Mouse (Mus musculus): ENCODE results near the gene Ube2d3. TPM values are rescaled to one million over a fixed set of nuclear protein-coding genes. Genes with fewer than 3 reads are reported as not detected.
"Not testable (repeated sequence)": the region's sequence is repeated elsewhere in the genome, so short reads cannot be mapped to it uniquely, and the experiment has no call there.

Ube2d3 gene
- polyA plus RNA-seq, 1 experiment from 2014 or later, result 494 TPM

DNA sequence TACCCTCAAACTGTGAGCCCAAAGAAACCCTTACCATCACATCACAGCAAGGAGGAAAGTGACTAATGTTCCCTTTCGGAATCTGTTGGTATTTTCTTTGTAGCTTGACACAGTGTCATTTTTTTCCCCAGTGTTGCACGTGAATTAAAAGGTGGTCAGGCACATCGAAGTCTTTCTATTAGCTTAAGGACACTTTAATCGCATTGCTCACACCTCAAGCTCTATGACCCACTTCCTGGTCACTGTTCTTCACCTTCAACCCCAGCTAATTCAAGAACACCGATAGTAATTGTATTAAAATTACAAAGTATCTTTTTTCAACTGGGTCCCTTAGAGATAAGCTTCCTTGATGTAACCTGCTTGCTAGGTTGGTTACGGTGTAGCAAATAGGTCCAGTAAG, 42.8 kb downstream of the Ube2d3 start:
- 89% methylated on average over 6 of the region's 6 CpGs for WGBS
- no peak overlapping the region for H3K27ac ChIP-seq
- H3K4me2 ChIP-seq (replicated peaks), result no peak overlapping the region
- no peak overlapping the region for H3K4me3 ChIP-seq
- ATAC-seq (ENCODE audit: low FRiP score, low read depth), result no peak
- H3K9ac ChIP-seq, result no peak overlapping the region
- H3K4me1 ChIP-seq, result peaks cover 7% of the 10 kb centered on the region
- H3K27me3 ChIP-seq (replicated peaks), result no peaks in the 10 kb centered on the region; the same call in 1 of the 2 replicates
- no peaks in the 10 kb centered on the region for H3K9me3 ChIP-seq
- H3K36me3 ChIP-seq, result no peaks in the 10 kb centered on the region

DNA sequence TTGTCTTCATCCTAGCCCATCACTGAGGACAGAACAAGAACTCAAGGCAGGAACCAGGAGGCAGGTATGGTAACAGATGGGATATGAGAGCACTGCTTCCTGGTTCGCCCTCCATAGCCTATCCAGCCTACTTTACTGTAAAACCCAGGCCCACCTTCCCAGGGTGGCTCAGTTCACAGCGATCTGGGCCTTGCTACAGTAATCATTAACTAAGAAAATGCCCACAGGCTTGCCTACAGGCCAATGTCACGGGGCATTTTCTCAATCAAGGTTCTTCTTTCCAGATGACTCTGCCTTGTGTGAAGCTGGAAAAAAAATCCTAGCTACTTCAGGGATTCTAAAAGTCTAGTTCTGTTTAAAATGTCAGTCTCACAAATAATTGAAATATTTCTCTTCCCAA, 43.7 kb downstream of the Ube2d3 start:
- 83% methylated on average over 3 of the region's 3 CpGs for WGBS
- peaks cover 7% of the 10 kb centered on the region for H3K4me1 ChIP-seq
- H3K4me3 ChIP-seq, result no peak overlapping the region

DNA sequence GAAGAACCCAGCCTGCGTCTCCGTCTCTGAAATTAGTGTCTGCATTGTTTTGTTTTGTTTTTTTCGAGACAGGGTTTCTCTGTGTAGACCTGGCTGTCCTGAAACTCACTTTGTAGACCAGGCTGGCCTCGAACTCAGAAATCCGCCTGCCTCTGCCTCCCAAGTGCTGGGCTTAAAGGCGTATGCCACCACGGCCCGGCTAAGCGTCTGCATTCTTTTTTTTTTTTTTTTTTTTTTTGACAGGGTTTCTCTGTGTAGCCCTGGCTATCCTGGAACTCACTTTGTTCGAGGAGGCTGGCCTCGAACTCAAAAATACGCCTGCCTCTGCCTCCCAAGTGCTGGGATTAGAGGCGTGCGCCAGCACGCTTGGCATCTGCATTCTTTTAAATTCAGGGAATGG, 46.7 kb downstream of the Ube2d3 start:
- not testable (repeated sequence) for H3K4me1 ChIP-seq; H3K27ac ChIP-seq; H3K4me3 ChIP-seq; ATAC-seq (ENCODE audit: low FRiP score, low read depth); H3K27me3 ChIP-seq (replicated peaks); H3K9ac ChIP-seq; H3K9me3 ChIP-seq; H3K36me3 ChIP-seq
- peak overlapping the region; percentile 94 for H3K4me2 ChIP-seq (replicated peaks)
- 89% methylated on average over 15 of the region's 15 CpGs for WGBS

More for the DNA sequence above, 43.7 kb downstream of the Ube2d3 start:
- Histone ChIP-seq H3K9me3 (no peaks in the 10 kb centered on the region), H3K27me3 (replicated peaks) (no peaks in the 10 kb centered on the region; the same call in 1 of the 2 replicates), H3K4me2 (replicated peaks) (no peak overlapping the region), H3K36me3 (no peaks in the 10 kb centered on the region), H3K27ac (no peak overlapping the region), H3K9ac (no peak overlapping the region)
- ATAC-seq (ENCODE audit: low FRiP score, low read depth), result no peak

DNA sequence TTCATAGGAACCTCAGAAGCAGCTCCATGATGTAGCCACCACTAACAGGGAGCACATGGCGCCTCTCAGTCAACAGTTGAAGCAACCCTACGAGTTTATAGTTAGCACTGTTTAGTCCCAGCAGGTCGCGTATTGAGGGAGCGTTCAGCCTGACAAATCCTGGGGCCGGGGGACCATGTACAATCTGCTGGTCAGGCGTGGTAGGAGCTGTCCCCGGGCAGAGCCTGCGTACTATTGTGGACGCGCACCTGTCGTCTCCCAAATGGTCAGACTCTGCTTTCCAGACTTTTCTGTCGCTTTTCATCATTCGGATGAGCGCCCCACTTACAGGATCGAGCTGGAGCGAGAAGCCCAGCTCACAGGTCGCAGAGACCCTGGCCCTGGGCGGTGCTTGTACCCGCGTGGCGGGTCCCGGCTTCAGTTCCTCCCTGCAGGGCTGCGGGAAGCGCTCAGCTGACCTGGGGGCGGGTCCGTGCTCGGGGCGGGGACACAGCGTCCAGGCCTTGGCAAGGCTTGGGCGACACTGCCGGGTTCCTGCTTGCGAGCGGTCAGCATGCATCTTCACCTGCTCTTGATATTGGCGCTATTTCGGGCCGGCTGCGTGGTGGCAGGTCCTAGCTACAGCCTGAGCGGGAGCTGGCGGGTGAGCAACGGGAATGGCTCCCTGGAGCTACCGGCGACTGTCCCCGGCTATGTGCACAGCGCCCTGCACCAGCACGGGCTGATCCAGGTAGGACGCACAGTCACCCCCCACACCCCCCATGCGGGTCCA, 47.4 kb downstream of the Ube2d3 start, which contains the start of gene Manba:
Manba (plus strand) TSS at position 484 of the 772 bp plus-strand sequence.
- Histone ChIP-seq H3K27me3 (replicated peaks) (no peaks in the 10 kb centered on the region; the same call in 1 of the 2 replicates), H3K4me1 (peaks cover 7% of the 10 kb centered on the region), H3K4me2 (replicated peaks) (peak within 1 kb of the TSS; percentile 94), H3K9ac (peak within 1 kb of the TSS; percentile 60), H3K36me3 (no peaks in the 10 kb centered on the region), H3K9me3 (no peaks in the 10 kb centered on the region), H3K27ac (no peak within 1 kb of the TSS), H3K4me3 (peak within 1 kb of the TSS; percentile 57)
- peak; percentile 93 for ATAC-seq (ENCODE audit: low FRiP score, low read depth)
- WGBS, result 2% methylated on average over 48 of the region's 48 CpGs

DNA sequence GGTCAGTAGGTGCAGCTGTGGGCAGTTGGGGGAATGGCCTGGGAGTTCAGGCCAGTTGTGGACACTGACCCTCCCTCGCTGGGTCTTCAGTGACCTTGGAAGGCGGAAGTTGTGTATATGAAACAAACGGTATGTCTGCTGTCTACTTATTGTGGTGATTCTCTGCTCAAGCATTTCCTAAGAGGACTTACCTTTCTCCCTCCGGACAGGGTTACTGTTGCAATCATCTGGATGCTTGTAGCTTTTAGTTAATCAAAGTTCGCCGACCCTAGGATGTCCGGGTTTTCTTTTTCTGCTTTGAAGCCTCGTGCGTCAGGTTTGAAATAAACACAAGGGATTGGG, 47.9 kb downstream of the Ube2d3 start:
- no peak for ATAC-seq (ENCODE audit: low FRiP score, low read depth)
- Histone ChIP-seq H3K9ac (peak overlapping the region; percentile 60), H3K4me2 (replicated peaks) (peak overlapping the region; percentile 94), H3K9me3 (no peaks in the 10 kb centered on the region), H3K27ac (no peak overlapping the region), H3K36me3 (no peaks in the 10 kb centered on the region), H3K4me3 (peak overlapping the region; percentile 57), H3K4me1 (peaks cover 7% of the 10 kb centered on the region), H3K27me3 (replicated peaks) (no peaks in the 10 kb centered on the region; the same call in 1 of the 2 replicates)
- WGBS, result 26% methylated on average over 9 of the region's 9 CpGs

DNA sequence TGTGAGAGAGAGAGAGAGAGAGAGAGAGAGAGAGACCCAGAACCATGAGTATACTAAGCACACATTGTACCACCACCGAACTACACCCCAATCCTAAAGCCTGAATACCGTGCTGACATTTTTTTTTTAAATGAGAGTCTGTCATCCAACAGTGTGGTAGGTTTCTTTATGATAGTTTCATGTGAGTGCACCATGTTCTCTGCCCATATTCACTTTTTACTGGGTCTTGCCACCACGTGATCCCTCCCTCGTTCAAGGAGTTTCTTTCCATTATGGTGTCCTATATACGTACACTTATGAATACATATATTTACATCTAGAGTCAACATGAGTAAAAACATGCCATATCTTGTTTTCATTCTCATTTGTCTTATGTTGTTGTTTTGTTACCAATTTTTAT, 48.4 kb downstream of the Ube2d3 start:
- H3K4me2 ChIP-seq (replicated peaks), result peak overlapping the region; percentile 94
- H3K27me3 ChIP-seq (replicated peaks), result no peaks in the 10 kb centered on the region; the same call in 1 of the 2 replicates
- H3K36me3 ChIP-seq, result no peaks in the 10 kb centered on the region
- H3K9me3 ChIP-seq, result no peaks in the 10 kb centered on the region
- no peak overlapping the region for H3K27ac ChIP-seq
- H3K4me1 ChIP-seq, result peaks cover 7% of the 10 kb centered on the region
- H3K4me3 ChIP-seq, result no peak overlapping the region; the same call in 1 of the 2 replicates
- ATAC-seq (ENCODE audit: low FRiP score, low read depth), result no peak
- WGBS, result 85% methylated on average over 5 of the region's 5 CpGs
- H3K9ac ChIP-seq, result no peak overlapping the region

DNA sequence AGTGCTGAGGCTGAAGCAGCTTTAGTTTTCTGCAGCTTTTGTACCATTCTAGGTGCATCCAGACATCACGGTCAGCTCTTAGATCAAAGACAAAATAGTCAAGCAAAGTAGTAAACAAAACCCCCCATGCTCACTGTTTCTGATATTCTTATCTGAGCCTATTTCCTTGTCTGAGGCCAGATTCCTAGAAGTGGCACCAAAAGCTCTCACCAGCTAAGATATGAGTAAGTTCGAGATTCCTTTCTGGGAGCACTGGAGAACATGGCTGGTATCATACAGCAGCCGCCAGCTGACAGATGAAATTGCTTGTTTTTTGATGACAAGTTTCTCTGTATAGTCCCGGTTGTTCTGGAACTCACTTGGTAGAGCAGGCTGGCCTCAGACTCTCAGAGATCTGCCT, 49.9 kb downstream of the Ube2d3 start:
- Histone ChIP-seq H3K36me3 (no peaks in the 10 kb centered on the region), H3K9ac (no peak overlapping the region), H3K27ac (no peak overlapping the region), H3K27me3 (replicated peaks) (no peaks in the 10 kb centered on the region; the same call in 1 of the 2 replicates), H3K4me3 (no peak overlapping the region), H3K4me2 (replicated peaks) (no peak overlapping the region), H3K9me3 (no peaks in the 10 kb centered on the region), H3K4me1 (peaks cover 7% of the 10 kb centered on the region)
- no peak for ATAC-seq (ENCODE audit: low FRiP score, low read depth)
- WGBS, result 91% methylated on average over 4 of the region's 4 CpGs

DNA sequence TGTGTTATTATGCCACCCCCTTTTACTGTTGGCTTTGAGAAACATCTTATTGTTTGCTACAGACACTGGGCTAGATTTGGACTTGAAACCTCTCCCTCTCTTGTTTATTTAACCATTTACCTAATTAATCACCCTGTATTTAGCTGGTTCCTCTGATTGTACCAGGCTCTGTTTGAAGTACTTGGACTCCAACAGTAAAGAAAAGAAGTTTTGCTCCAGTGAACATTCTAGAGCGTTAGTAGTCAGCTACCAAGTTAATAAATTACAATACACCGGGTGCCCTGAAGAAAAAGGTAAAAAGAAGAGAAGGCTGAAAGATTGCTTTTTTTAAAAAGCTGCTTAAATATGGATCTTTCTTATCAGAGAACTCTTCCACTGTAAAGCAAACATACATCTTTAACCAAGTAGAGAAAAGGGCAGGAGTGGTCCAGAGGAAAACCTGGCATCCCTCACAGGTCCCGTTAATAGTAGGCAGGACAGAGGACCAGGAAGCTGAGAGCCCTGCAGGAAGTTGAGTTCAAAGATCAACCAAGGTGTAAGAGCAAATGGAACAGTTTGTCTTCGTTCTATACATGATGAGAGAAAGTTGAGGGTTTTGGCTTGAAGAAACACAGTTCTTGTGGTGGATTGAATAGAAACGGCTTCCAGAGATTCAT, 52.0 kb downstream of the Ube2d3 start:
- H3K9me3 ChIP-seq, result no peaks in the 10 kb centered on the region
- no peaks in the 10 kb centered on the region for H3K36me3 ChIP-seq
- no peaks in the 10 kb centered on the region; the same call in 1 of the 2 replicates for H3K27me3 ChIP-seq (replicated peaks)
- no peak overlapping the region for H3K9ac ChIP-seq
- no peak overlapping the region for H3K4me3 ChIP-seq
- H3K4me2 ChIP-seq (replicated peaks), result no peak overlapping the region
- peaks cover 7% of the 10 kb centered on the region for H3K4me1 ChIP-seq
- ATAC-seq (ENCODE audit: low FRiP score, low read depth), result no peak
- no peak overlapping the region for H3K27ac ChIP-seq
- 84% methylated on average over 5 of the region's 5 CpGs for whole genome bisulfite sequencing

DNA sequence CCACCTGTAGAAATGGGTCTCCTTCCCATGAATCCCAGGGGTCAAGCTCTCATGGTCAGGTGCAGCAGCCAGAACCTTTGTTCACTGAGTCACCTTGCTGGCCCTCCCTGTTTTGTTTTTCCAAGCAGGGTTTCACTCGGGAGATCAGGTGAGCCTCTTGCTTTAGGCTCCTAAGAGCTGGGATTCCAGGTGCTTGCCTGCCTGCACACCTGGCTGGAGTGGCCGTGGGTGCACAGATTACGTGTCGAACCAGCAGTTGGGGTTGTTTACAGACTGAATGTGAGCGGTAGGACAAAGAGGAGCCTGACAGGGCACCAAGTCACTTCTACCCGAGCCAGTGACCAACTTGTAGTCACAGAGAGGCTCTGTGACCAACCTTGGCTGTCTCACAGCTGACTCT, 53.2 kb downstream of the Ube2d3 start:
- ATAC-seq (ENCODE audit: low FRiP score, low read depth), result no peak
- H3K9ac ChIP-seq, result no peak overlapping the region
- H3K36me3 ChIP-seq, result no peaks in the 10 kb centered on the region
- 84% methylated on average over 6 of the region's 6 CpGs for WGBS
- no peak overlapping the region for H3K27ac ChIP-seq
- no peaks in the 10 kb centered on the region for H3K27me3 ChIP-seq (replicated peaks)
- no peaks in the 10 kb centered on the region for H3K4me1 ChIP-seq
- H3K9me3 ChIP-seq, result no peaks in the 10 kb centered on the region
- no peak overlapping the region for H3K4me2 ChIP-seq (replicated peaks)
- no peak overlapping the region for H3K4me3 ChIP-seq

DNA sequence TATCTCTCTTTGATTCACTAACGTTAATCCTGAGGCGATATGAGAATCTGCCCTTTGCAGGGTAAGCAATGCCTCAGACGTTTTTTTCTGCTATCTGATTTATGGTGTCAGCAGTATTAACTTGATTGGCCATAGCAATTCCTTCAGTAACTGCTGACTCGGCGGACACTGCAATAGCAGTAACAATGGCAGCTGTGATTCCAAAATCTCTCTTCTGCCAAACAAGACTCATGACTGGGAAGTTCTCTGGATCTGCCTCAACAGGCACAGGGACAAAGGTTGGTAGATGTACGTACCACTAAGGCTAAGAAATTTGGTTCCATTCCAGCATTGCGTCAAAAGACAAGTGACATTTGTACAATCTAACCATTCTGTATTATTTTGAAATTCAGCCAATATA, 55.4 kb downstream of the Ube2d3 start:
- H3K27me3 ChIP-seq (replicated peaks); H3K4me3 ChIP-seq; H3K4me1 ChIP-seq; H3K9ac ChIP-seq; H3K36me3 ChIP-seq; H3K9me3 ChIP-seq; ATAC-seq (ENCODE audit: low FRiP score, low read depth); H3K4me2 ChIP-seq (replicated peaks); H3K27ac ChIP-seq: not testable (repeated sequence)
- 79% methylated on average over 7 of the region's 7 CpGs for WGBS

DNA sequence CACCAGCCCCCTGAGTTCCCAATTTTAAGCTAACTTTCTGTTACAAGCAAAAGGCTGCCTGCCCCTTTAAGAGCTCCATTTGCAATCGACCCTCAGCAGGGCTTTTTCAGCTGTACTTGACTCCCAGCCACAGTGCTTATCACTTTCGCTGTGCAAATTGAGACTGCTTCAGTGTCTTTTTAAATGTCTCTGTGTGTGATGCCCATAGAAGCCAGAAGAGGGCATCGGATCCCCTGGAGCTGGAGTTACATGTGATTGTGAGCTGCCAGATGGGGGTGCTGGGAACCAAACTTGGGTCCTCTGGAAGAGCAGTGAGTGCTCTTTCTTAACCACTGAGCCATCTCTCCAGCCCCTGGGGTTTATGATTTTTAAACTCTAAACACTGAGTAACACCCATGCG, 60.0 kb downstream of the Ube2d3 start:
- not testable (repeated sequence) for H3K4me2 ChIP-seq (replicated peaks); H3K36me3 ChIP-seq; H3K9me3 ChIP-seq; ATAC-seq (ENCODE audit: low FRiP score, low read depth); H3K9ac ChIP-seq; H3K4me3 ChIP-seq; H3K27me3 ChIP-seq (replicated peaks); H3K27ac ChIP-seq; H3K4me1 ChIP-seq
- WGBS, result 89% methylated on average over 4 of the region's 4 CpGs

DNA sequence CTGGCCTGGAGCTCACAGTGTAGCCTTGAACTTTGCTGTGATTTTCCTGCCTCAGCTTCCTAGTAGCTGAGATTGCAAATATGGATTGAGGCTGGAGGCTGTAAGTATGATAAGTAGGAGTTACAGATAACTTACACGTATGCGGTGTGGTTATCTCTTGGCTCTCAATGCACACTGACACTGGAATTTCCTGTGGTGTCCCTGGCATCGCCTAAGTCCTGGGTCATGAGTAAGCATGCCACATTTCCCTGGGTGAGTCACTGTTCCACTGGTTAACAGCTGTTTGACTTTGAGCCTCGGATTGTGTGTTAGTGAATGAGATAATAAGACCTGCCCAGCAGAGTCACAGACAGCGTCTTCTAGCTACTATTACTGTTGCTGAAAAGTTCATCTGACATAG, 60.9 kb downstream of the Ube2d3 start:
- Histone ChIP-seq H3K4me1 (no peaks in the 10 kb centered on the region), H3K4me2 (replicated peaks) (no peak overlapping the region), H3K9me3 (no peaks in the 10 kb centered on the region), H3K36me3 (no peaks in the 10 kb centered on the region), H3K27ac (no peak overlapping the region), H3K4me3 (no peak overlapping the region), H3K27me3 (replicated peaks) (no peaks in the 10 kb centered on the region), H3K9ac (no peak overlapping the region)
- ATAC-seq (ENCODE audit: low FRiP score, low read depth), result no peak
- 89% methylated on average over 5 of the region's 5 CpGs for WGBS

All from neural tube, embryonic 12.5 days (tissue).